Mouse (Mus musculus) intestine, postnatal 0 days (tissue): ENCODE data around the gene Tmem175. TPM values are rescaled to one million over a fixed set of nuclear protein-coding genes. Genes with fewer than 3 reads are reported as not detected.
"Not testable (repeated sequence)": the region's sequence is repeated elsewhere in the genome, so short reads cannot be mapped to it uniquely, and the experiment has no call there.

Source experiments
- ATAC-seq: fragments of 200-750 bp; cut with Nextera tagmentation; 2 replicates; pipeline ENCODE4 v1.8.0; 2017; ENCODE audit warnings: mild to moderate bottlenecking, moderate TSS enrichment, moderate library complexity
- H3K27ac ChIP-seq: fragments of 300-500 bp; sonication (generic); 2 replicates; pipeline ENCODE4 v1.5.1; 2014; ENCODE audit warnings: mild to moderate bottlenecking, low read depth, low read length, moderate library complexity
- H3K27me3 ChIP-seq: fragments of 300-500 bp; sonication (generic); replicated peaks from 2 replicates; pipeline ENCODE4 v1.6.1; 2014; ENCODE audit warnings: low read length, mixed read lengths; ENCODE audit not compliant: control insufficient read depth, insufficient read depth
- H3K36me3 ChIP-seq: fragments of 300-500 bp; sonication (generic); 2 replicates; pipeline ENCODE4 v1.6.1; 2014; ENCODE audit warnings: mild to moderate bottlenecking, moderate library complexity; ENCODE audit not compliant: control insufficient read depth, insufficient read depth
- H3K4me1 ChIP-seq: fragments of 300-500 bp; sonication (generic); replicated peaks from 2 replicates; pipeline ENCODE4 v1.6.1; 2014; ENCODE audit warnings: antibody characterized with exemption, low read length, mixed read lengths; ENCODE audit not compliant: control insufficient read depth, insufficient read depth
- H3K4me2 ChIP-seq: fragments of 300-500 bp; sonication (generic); replicated peaks from 2 replicates; pipeline ENCODE4 v1.6.1; 2014; ENCODE audit warnings: low read depth, mild to moderate bottlenecking, moderate library complexity
- H3K4me3 ChIP-seq: fragments of 300-500 bp; sonication (generic); 2 replicates; pipeline ENCODE4 v1.5.1; 2014; ENCODE audit warnings: low read depth, low read length
- H3K9ac ChIP-seq: fragments of 300-500 bp; sonication (generic); 2 replicates; pipeline ENCODE4 v1.6.1; 2014; ENCODE audit warnings: mild to moderate bottlenecking, low read depth, low read length
- H3K9me3 ChIP-seq: fragments of 300-500 bp; sonication (generic); 2 replicates; pipeline ENCODE4 v1.6.1; 2016; ENCODE audit warnings: mixed run types; ENCODE audit not compliant: control insufficient read depth
- CTCF ChIP-seq: sonication (generic); IDR thresholded peaks from 2 replicates; pipeline ENCODE4 v1.5.1; 2016; ENCODE audit warnings: low read depth, mild to moderate bottlenecking, control low read depth, antibody characterized with exemption, moderate library complexity
- WGBS: fragments of 180-500 bp; shearing (Covaris S2); extraction: QIAGEN DNeasy Blood & Tissue Kit; methylation state at CpG from one replicate; pipeline ENCODE4 v1.1.7; 2014; 5-methylcytosine and 5-hydroxymethylcytosine counted together
- polyA plus RNA-seq: library from polyadenylated mRNA; unstranded; fragments of >200 nt; fragmentation: Nextera tagmentation; extraction: Ambion mirVana; gene quantifications from 2 replicates; pipeline ENCODE4 v1.2.1, GENCODE M21; 2015

The Tmem175 gene
- polyA plus RNA-seq, 1 experiment from 2014 or later, result 19.4 TPM

DNA sequence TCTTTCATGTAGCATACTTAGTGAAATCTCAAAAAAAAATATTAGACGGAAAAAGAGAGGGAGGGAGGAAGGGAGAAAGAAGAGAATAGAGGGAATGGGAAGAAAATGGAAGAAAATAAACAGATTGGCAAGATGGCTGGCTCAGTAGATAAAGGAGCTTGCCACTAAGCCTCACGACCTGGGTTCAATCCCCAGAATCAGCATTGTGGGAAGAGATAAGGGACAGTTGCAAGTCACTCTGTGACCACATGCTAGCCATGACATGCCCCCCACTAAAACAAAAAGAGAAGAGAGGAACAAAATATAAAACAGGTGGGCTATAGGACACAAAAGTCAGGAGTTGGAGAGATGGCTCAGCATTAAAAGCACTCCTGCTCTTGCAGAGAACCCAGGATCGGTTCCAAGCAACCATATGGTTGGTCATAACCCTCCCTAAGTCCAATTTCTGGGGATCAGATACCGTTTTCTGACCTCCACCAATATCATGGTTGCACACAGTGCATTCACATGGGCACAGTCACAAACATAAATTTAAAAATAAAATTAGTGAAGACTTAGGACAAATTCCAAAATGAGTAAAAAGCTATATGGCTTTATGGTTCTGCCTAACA lies 3.4 kb upstream of the Tmem175 start:
- Histone ChIP-seq H3K9ac (no peak overlapping the region), H3K4me1 (peaks cover 11% of the 10 kb centered on the region), H3K27ac (no peak overlapping the region), H3K4me3 (no peak overlapping the region), H3K36me3 (peaks cover 32% of the 10 kb centered on the region), H3K4me2 (no peak overlapping the region), H3K9me3 (no peaks in the 10 kb centered on the region), H3K27me3 (no peaks in the 10 kb centered on the region)
- no peak for ATAC-seq
- no peak for TF ChIP-seq CTCF
- WGBS, result 74% methylated on average over 4 of the region's 4 CpGs

DNA sequence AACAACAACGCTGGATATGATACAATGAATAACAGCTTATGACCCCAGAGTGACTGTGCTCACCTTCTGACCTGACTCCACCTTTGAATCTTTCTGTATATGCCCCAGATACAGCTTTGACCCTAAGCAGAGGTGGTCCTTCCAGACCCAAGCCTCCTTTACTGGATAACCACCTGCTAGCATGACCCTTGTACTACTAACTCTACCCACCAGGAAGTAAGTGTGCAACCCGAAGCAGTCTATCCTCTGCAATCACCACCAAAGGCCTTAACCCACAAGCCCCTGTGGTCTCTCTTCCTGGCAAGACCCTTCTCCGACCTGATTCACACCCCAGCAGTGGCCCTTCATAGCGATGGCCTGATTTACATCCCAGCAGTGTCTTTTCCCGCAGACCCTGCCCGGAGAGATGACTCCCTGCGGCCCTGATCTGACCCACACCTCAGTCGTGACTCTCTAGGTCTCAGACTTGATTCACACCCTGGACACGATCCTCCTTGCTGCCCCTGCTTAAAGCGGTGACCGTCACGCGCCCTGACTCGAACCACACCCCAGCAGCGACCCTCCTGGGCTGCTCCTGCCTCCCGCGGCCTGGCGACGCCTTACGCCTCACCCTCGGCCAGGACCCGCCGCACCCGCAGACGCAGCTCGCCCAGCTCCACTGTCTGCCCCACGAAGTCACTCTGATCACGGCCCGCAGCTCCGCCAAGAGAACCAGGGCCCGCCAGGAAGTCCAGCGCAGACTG lies 508 bp upstream of the Tmem175 start:
- H3K9ac ChIP-seq, result peak overlapping the region; percentile 96
- peak overlapping the region; percentile 97 for H3K27ac ChIP-seq
- peaks cover 7% of the 10 kb centered on the region for H3K36me3 ChIP-seq
- peak overlapping the region; percentile 91 for H3K4me3 ChIP-seq
- WGBS, result under 1% methylated on average over 32 of the region's 32 CpGs
- H3K27me3 ChIP-seq, result no peaks in the 10 kb centered on the region
- TF ChIP-seq CTCF, result no peak
- peak overlapping the region; percentile 97 for H3K4me2 ChIP-seq
- H3K9me3 ChIP-seq, result no peaks in the 10 kb centered on the region
- peak; percentile 74 for ATAC-seq
- H3K4me1 ChIP-seq, result peaks cover 11% of the 10 kb centered on the region

DNA sequence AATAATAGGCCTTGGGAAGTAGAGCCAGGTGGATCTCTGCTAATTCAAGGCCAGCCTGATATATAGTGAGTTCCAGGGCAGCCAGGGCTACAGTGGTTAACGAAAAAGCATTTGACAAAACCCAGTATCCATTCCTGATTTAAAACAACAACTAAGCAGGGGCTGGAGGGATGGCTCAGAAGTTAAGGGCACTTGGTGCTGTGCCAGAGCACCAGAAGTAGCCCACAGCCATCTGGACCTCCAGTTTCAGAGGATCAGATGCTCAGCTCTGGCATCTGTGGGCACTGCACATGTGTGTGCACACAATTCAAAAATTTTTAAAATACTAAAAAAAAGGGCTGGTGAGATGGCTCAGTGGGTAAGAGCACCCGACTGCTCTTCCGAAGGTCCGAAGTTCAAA lies 4.1 kb downstream of the Tmem175 start:
- no peaks in the 10 kb centered on the region for H3K9me3 ChIP-seq
- no peak for TF ChIP-seq CTCF
- ATAC-seq, result no peak
- H3K4me2 ChIP-seq, result no peak overlapping the region
- H3K27me3 ChIP-seq, result no peaks in the 10 kb centered on the region
- H3K36me3 ChIP-seq, result 0 out of 2 replicates have a peak, but pooled peaks cover 4% of the 10 kb centered on the region
- no peak overlapping the region for H3K4me3 ChIP-seq
- H3K4me1 ChIP-seq, result peaks cover 9% of the 10 kb centered on the region; the same call in 1 of the 2 replicates
- H3K27ac ChIP-seq, result no peak overlapping the region
- H3K9ac ChIP-seq, result no peak overlapping the region
- WGBS, result 80% methylated on average over 4 of the region's 4 CpGs

DNA sequence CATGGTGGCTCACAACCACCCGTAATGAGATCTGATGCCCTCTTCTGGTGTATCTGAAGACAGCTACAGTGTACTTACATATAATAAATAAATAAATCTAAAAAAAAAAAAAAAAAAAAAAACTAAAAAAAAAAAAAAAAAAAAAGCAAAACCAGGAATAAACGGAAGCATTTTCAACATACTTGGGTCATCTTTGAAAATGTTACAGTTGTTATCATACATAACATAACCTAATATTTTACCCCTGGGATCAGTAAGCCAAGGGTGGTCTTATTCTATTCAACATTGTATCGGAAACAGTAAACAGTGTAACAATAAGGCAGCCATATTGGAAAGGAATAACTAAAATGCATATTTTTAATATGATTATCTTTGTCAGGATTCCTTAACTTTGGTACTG lies 4.5 kb downstream of the Tmem175 start:
- H3K4me1 ChIP-seq, H3K4me2 ChIP-seq, H3K27ac ChIP-seq, H3K4me3 ChIP-seq, ATAC-seq, H3K36me3 ChIP-seq, H3K9me3 ChIP-seq, H3K27me3 ChIP-seq, H3K9ac ChIP-seq: not testable (repeated sequence)
- WGBS, result 84% methylated on average over 2 of the region's 3 CpGs

DNA sequence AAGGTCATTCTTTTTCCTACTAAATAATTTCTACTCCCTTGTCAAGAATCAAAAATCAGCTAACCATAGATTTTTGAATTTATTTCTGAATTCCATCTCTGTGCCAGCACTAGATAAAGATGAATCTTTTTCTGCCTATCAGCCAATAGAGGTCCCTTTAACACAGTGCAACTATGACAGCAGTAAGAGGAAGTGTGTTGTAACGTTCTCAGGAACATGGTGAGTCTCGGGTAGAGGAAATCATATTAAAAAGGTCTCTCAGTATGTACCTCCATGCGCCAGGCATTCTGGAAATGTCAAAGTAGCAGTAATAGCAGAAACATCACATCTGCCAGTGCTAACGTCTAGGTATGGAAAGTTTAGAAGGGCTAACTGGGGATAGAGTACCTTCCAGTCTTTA lies 6.6 kb downstream of the Tmem175 start:
- Histone ChIP-seq H3K27ac (no peak overlapping the region), H3K4me3 (no peak overlapping the region), H3K9ac (no peak overlapping the region), H3K27me3 (no peaks in the 10 kb centered on the region), H3K4me1 (no peaks in the 10 kb centered on the region), H3K9me3 (no peaks in the 10 kb centered on the region), H3K4me2 (no peak overlapping the region), H3K36me3 (peaks cover 12% of the 10 kb centered on the region; the same call in 1 of the 2 replicates)
- ATAC-seq, result no peak
- TF ChIP-seq CTCF, result no peak
- WGBS, result 74% methylated on average over 4 of the region's 4 CpGs

DNA sequence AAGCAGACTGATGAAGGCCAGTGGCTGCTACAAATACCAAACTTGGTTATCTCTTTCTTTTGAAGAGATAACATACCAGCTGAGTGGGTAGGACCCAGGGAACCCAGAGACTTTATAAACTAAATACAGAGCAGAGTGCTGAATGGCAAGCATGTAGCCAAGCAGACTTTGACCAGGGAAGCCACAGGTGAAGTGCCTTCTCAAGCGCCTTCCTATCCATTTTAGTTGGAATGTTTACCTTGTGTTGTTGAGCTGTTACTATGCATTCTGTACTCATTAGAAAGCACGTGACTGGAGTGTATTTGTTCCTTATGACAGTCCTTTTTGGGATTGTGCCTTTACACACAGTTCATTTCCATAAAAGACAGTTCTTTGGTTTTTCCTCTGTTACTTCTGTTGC lies 14.1 kb downstream of the Tmem175 start:
- H3K27ac ChIP-seq, result no peak overlapping the region
- H3K4me2 ChIP-seq, result no peak overlapping the region
- peaks cover 54% of the 10 kb centered on the region for H3K36me3 ChIP-seq
- no peak for TF ChIP-seq CTCF
- H3K4me1 ChIP-seq, result no peaks in the 10 kb centered on the region
- no peak overlapping the region for H3K9ac ChIP-seq
- no peaks in the 10 kb centered on the region for H3K9me3 ChIP-seq
- H3K4me3 ChIP-seq, result no peak overlapping the region
- no peaks in the 10 kb centered on the region for H3K27me3 ChIP-seq
- 51% methylated on average over 2 of the region's 2 CpGs for WGBS
- peak; percentile 32; the same call in 1 of the 2 replicates for ATAC-seq
